Mouse (Mus musculus): ENCODE measurements around the gene Msmo1. TPM values are rescaled to one million over a fixed set of nuclear protein-coding genes. Genes with fewer than 3 reads are reported as not detected.

Msmo1 gene
- polyA plus RNA-seq, 1 experiment from 2014 or later: 174 TPM

GRCm38 (mm10) chr8:64732596-64732995 lies 996 bp downstream of the Msmo1 start:
- Histone ChIP-seq H3K27me3 (ENCODE audit: control insufficient read depth, insufficient read depth, low read length) (no peaks in the 10 kb centered on the region), H3K36me3 (ENCODE audit: control insufficient read depth, insufficient read depth, low read length) (peaks cover 19% of the 10 kb centered on the region), H3K4me1 (ENCODE audit: control insufficient read depth, insufficient read depth, low read length) (peaks cover 32% of the 10 kb centered on the region), H3K27ac (replicated peaks; ENCODE audit: low read depth, low read length) (peak overlapping the region; percentile 86), H3K4me3 (replicated peaks; ENCODE audit: low read depth, low read length) (peak overlapping the region; percentile 78), H3K4me2 (ENCODE audit: low read length) (peak overlapping the region; percentile 59), H3K9ac (replicated peaks; ENCODE audit: low read length) (peak overlapping the region; percentile 64), H3K9me3 (ENCODE audit: control insufficient read depth, low read length) (no peaks in the 10 kb centered on the region)
- no peak for ATAC-seq (ENCODE audit: low FRiP score, low TSS enrichment)
- 10% methylated on average over 9 of the region's 9 CpGs for WGBS
- DNase-seq: no peak

DNA sequence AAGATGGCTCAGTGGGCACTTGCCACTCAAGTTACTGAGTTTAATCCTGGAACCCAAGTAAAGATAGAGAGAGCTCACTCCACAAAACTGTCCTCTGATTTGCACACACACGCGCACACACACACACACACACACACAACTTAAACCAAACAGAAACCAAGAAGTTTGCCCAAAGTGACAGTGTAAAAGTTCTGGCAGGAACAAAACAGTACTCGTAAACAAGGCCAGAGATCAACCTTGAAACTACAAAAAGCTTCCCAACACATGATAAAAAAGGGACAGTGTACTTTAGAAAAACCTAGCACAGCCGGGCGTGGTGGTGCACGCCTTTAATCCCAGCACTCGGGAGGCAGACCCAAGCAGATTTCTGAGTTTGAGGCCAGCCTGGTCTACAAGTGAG lies 5.4 kb downstream of the Msmo1 start:
- H3K4me2 ChIP-seq (ENCODE audit: low read length): no peak overlapping the region
- H3K9me3 ChIP-seq (ENCODE audit: control insufficient read depth, low read length): no peaks in the 10 kb centered on the region
- peaks cover 58% of the 10 kb centered on the region for H3K36me3 ChIP-seq (ENCODE audit: control insufficient read depth, insufficient read depth, low read length)
- no peak overlapping the region for H3K4me3 ChIP-seq (replicated peaks; ENCODE audit: low read depth, low read length)
- 93% methylated on average over 7 of the region's 7 CpGs for WGBS
- H3K4me1 ChIP-seq (ENCODE audit: control insufficient read depth, insufficient read depth, low read length): peaks cover 29% of the 10 kb centered on the region
- no peak for DNase-seq
- H3K27ac ChIP-seq (replicated peaks; ENCODE audit: low read depth, low read length): no peak overlapping the region
- no peak for ATAC-seq (ENCODE audit: low FRiP score, low TSS enrichment)
- no peaks in the 10 kb centered on the region for H3K27me3 ChIP-seq (ENCODE audit: control insufficient read depth, insufficient read depth, low read length)
- H3K9ac ChIP-seq (replicated peaks; ENCODE audit: low read length): no peak overlapping the region

GRCm38 (mm10) chr8:64726190-64726695 lies 7.3 kb downstream of the Msmo1 start:
- 89% methylated on average over 4 of the region's 4 CpGs for WGBS
- DNase-seq (no peak), ATAC-seq (ENCODE audit: low FRiP score, low TSS enrichment) (no peak)
- Histone ChIP-seq H3K4me1 (ENCODE audit: control insufficient read depth, insufficient read depth, low read length) (peaks cover 17% of the 10 kb centered on the region), H3K4me2 (ENCODE audit: low read length) (no peak overlapping the region), H3K9me3 (ENCODE audit: control insufficient read depth, low read length) (no peaks in the 10 kb centered on the region), H3K27ac (replicated peaks; ENCODE audit: low read depth, low read length) (no peak overlapping the region), H3K4me3 (replicated peaks; ENCODE audit: low read depth, low read length) (no peak overlapping the region), H3K9ac (replicated peaks; ENCODE audit: low read length) (no peak overlapping the region), H3K36me3 (ENCODE audit: control insufficient read depth, insufficient read depth, low read length) (peaks cover 73% of the 10 kb centered on the region), H3K27me3 (ENCODE audit: control insufficient read depth, insufficient read depth, low read length) (no peaks in the 10 kb centered on the region)

DNA sequence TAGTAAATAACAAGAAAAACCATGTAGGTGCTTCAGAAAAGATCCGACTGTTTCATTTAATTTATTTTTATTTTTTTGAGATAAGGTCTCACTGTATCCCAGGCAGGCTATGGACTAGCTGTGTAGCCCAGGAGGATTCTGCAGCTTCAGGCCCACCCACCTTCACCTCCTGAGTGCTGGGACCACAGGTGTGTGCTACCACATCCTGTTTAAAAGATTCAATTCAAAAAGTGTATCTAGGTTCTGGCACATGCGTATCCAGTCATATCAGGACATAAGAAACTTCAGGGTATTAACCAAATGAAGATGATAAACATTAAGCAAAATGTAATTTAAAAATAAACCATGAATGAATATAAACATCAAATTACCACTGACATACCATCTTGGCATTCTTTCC lies 10.4 kb downstream of the Msmo1 start:
- DNase-seq: no peak
- peaks cover under 1% of the 10 kb centered on the region; the same call in 1 of the 2 replicates for H3K4me1 ChIP-seq (ENCODE audit: control insufficient read depth, insufficient read depth, low read length)
- 92% methylated on average over 2 of the region's 2 CpGs for WGBS
- ATAC-seq (ENCODE audit: low FRiP score, low TSS enrichment): no peak
- no peak overlapping the region for H3K4me3 ChIP-seq (replicated peaks; ENCODE audit: low read depth, low read length)
- H3K9me3 ChIP-seq (ENCODE audit: control insufficient read depth, low read length): no peaks in the 10 kb centered on the region
- peaks cover 89% of the 10 kb centered on the region for H3K36me3 ChIP-seq (ENCODE audit: control insufficient read depth, insufficient read depth, low read length)
- H3K27me3 ChIP-seq (ENCODE audit: control insufficient read depth, insufficient read depth, low read length): no peaks in the 10 kb centered on the region
- H3K27ac ChIP-seq (replicated peaks; ENCODE audit: low read depth, low read length): no peak overlapping the region
- no peak overlapping the region for H3K4me2 ChIP-seq (ENCODE audit: low read length)
- no peak overlapping the region for H3K9ac ChIP-seq (replicated peaks; ENCODE audit: low read length)

- no peaks in the 10 kb centered on the region for H3K9me3 ChIP-seq (ENCODE audit: control insufficient read depth, low read length)
- H3K27me3 ChIP-seq (ENCODE audit: control insufficient read depth, insufficient read depth, low read length): no peaks in the 10 kb centered on the region
- H3K4me3 ChIP-seq (replicated peaks; ENCODE audit: low read depth, low read length): no peak overlapping the region
- peaks cover 64% of the 10 kb centered on the region for H3K36me3 ChIP-seq (ENCODE audit: control insufficient read depth, insufficient read depth, low read length)
- H3K4me2 ChIP-seq (ENCODE audit: low read length): no peak overlapping the region
- DNase-seq (no peak), ATAC-seq (ENCODE audit: low FRiP score, low TSS enrichment) (no peak)
- no peak overlapping the region for H3K9ac ChIP-seq (replicated peaks; ENCODE audit: low read length)
- no peaks in the 10 kb centered on the region for H3K4me1 ChIP-seq (ENCODE audit: control insufficient read depth, insufficient read depth, low read length)
- no peak overlapping the region for H3K27ac ChIP-seq (replicated peaks; ENCODE audit: low read depth, low read length)
- 85% methylated on average over 7 of the region's 7 CpGs for WGBS
Observed at GRCm38 (mm10) chr8:64717868-64718267, 15.7 kb downstream of the Msmo1 start.

DNA sequence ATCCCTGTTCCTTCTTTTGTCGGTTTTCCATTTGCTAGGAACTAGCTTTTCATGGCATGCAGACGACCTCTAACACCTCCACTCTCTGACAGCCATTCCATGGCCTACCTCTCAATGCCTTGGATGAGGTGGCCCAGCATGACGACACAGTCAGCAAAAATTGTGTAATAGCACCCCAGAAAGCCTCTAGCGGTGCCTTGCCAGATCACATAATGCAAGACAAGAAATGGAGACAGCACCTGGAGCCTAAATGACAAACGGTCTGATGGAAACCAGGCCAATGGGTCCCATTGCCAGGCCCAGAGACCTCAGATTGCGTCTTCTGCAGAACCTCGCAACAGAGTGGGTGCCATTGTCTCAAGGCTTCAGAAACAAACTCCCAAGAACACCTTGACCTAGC lies 21.1 kb downstream of the Msmo1 start:
- Histone ChIP-seq H3K4me3 (replicated peaks; ENCODE audit: low read depth, low read length) (no peak overlapping the region), H3K36me3 (ENCODE audit: control insufficient read depth, insufficient read depth, low read length) (peaks cover 13% of the 10 kb centered on the region), H3K9ac (replicated peaks; ENCODE audit: low read length) (no peak overlapping the region), H3K4me1 (ENCODE audit: control insufficient read depth, insufficient read depth, low read length) (no peaks in the 10 kb centered on the region), H3K27ac (replicated peaks; ENCODE audit: low read depth, low read length) (no peak overlapping the region), H3K9me3 (ENCODE audit: control insufficient read depth, low read length) (no peaks in the 10 kb centered on the region), H3K4me2 (ENCODE audit: low read length) (no peak overlapping the region), H3K27me3 (ENCODE audit: control insufficient read depth, insufficient read depth, low read length) (no peaks in the 10 kb centered on the region)
- WGBS: 92% methylated on average over 7 of the region's 7 CpGs
- no peak for DNase-seq
- no peak for ATAC-seq (ENCODE audit: low FRiP score, low TSS enrichment)

- ATAC-seq (ENCODE audit: low FRiP score, low TSS enrichment) (no peak), DNase-seq (no peak)
- Histone ChIP-seq H3K36me3 (ENCODE audit: control insufficient read depth, insufficient read depth, low read length) (peaks cover 3% of the 10 kb centered on the region), H3K4me1 (ENCODE audit: control insufficient read depth, insufficient read depth, low read length) (no peaks in the 10 kb centered on the region), H3K9me3 (ENCODE audit: control insufficient read depth, low read length) (no peaks in the 10 kb centered on the region), H3K4me2 (ENCODE audit: low read length) (no peak overlapping the region), H3K27me3 (ENCODE audit: control insufficient read depth, insufficient read depth, low read length) (no peaks in the 10 kb centered on the region), H3K27ac (replicated peaks; ENCODE audit: low read depth, low read length) (no peak overlapping the region), H3K4me3 (replicated peaks; ENCODE audit: low read depth, low read length) (no peak overlapping the region), H3K9ac (replicated peaks; ENCODE audit: low read length) (no peak overlapping the region)
- 51% methylated on average over 1 of the region's 1 CpGs for WGBS
Observed at GRCm38 (mm10) chr8:64711544-64711943, 22.0 kb downstream of the Msmo1 start.

- Histone ChIP-seq H3K27ac (replicated peaks; ENCODE audit: low read depth, low read length) (no peak overlapping the region), H3K36me3 (ENCODE audit: control insufficient read depth, insufficient read depth, low read length) (no peaks in the 10 kb centered on the region), H3K9ac (replicated peaks; ENCODE audit: low read length) (no peak overlapping the region), H3K4me2 (ENCODE audit: low read length) (no peak overlapping the region), H3K4me1 (ENCODE audit: control insufficient read depth, insufficient read depth, low read length) (no peaks in the 10 kb centered on the region), H3K27me3 (ENCODE audit: control insufficient read depth, insufficient read depth, low read length) (no peaks in the 10 kb centered on the region), H3K4me3 (replicated peaks; ENCODE audit: low read depth, low read length) (no peak overlapping the region), H3K9me3 (ENCODE audit: control insufficient read depth, low read length) (no peaks in the 10 kb centered on the region)
- ATAC-seq (ENCODE audit: low FRiP score, low TSS enrichment): no peak
- no peak for DNase-seq
Observed at GRCm38 (mm10) chr8:64707481-64707880, 26.1 kb downstream of the Msmo1 start.

DNA sequence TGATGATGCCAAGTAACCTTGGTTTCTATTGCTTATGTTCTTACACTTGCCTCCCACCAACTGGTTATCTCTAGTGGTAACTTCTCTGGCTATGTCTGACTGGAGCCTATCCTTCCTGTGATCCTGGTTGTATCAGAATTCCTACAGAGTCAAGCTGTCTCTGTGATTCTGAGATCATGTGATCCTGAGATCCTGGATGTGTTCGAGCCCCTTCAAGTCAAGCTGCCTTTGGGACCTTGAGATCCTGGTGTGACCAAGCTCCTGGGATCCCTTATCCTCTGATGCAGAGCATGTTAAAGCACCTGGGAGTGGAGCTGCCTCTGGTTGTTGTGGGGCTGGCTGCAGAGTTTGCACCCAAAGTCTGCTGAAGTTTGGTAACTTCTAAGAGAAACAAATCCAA lies 30.4 kb downstream of the Msmo1 start:
- H3K4me1 ChIP-seq (ENCODE audit: control insufficient read depth, insufficient read depth, low read length): no peaks in the 10 kb centered on the region
- no peak overlapping the region for H3K9ac ChIP-seq (replicated peaks; ENCODE audit: low read length)
- H3K4me3 ChIP-seq (replicated peaks; ENCODE audit: low read depth, low read length): no peak overlapping the region
- H3K27ac ChIP-seq (replicated peaks; ENCODE audit: low read depth, low read length): no peak overlapping the region
- 84% methylated on average over 1 of the region's 1 CpGs for WGBS
- no peaks in the 10 kb centered on the region for H3K27me3 ChIP-seq (ENCODE audit: control insufficient read depth, insufficient read depth, low read length)
- H3K4me2 ChIP-seq (ENCODE audit: low read length): no peak overlapping the region
- no peaks in the 10 kb centered on the region for H3K9me3 ChIP-seq (ENCODE audit: control insufficient read depth, low read length)
- H3K36me3 ChIP-seq (ENCODE audit: control insufficient read depth, insufficient read depth, low read length): no peaks in the 10 kb centered on the region
- no peak for ATAC-seq (ENCODE audit: low FRiP score, low TSS enrichment)
- DNase-seq: no peak
